Mouse (Mus musculus) inflammation-experienced regulatory T-cells, adult 16 weeks (primary cell): Measurements from ENCODE around the gene U2af1l4. TPM values are rescaled to one million over a fixed set of nuclear protein-coding genes. Genes with fewer than 3 reads are reported as not detected.

Source experiments
- polyA plus RNA-seq: library from polyadenylated mRNA; unstranded; fragments of 100-300 nt; shearing (Covaris generic); gene quantifications from one replicate; pipeline ENCODE4 v1.2.1, GENCODE M21; 2017

The U2af1l4 gene
- 47.4 TPM for polyA plus RNA-seq

GRCm38 (mm10) chr7:30563117-30563905, at the start of gene U2af1l4, which contains the start of the genes Gm49396 and Psenen:
Gene U2af1l4 (plus strand): TSS chr7:30563301.
Gene Gm49396 (plus strand): TSS chr7:30563344.
Gene Psenen (minus strand): TSS chr7:30563627.

GRCm38 (mm10) chr7:30534633-30535577, 28.2 kb upstream of the U2af1l4 start, which contains the start of gene Arhgap33:
Gene Arhgap33 (minus strand): TSS chr7:30535060.

GRCm38 (mm10) chr7:30552102-30553020, 10.7 kb upstream of the U2af1l4 start, which contains the start of the genes Hspb6 and Proser3:
Gene Hspb6 (plus strand): TSS chr7:30552178.
Gene Proser3 (minus strand): TSS chr7:30552299.

GRCm38 (mm10) chr7:30559443-30559954, 3.6 kb upstream of the U2af1l4 start, which contains the start of gene Lin37:
Gene Lin37 (minus strand): TSS chr7:30559838.

GRCm38 (mm10) chr7:30564970-30565571, 2.0 kb downstream of the U2af1l4 start, which contains the start of gene Igflr1:
Gene Igflr1 (plus strand): TSS chr7:30565427.

GRCm38 (mm10) chr7:30588676-30589434, 25.8 kb downstream of the U2af1l4 start, which contains the start of gene Kmt2b:
Gene Kmt2b (minus strand): TSS chr7:30588726.

GRCm38 (mm10) chr7:30598786-30599185, 35.7 kb downstream of the U2af1l4 start, which contains the start of gene Zbtb32:
Gene Zbtb32 (minus strand): TSS chr7:30598909.

GRCm38 (mm10) chr7:30612654-30613402, 49.7 kb downstream of the U2af1l4 start, which contains the start of gene Upk1a:
Gene Upk1a (minus strand): TSS chr7:30612847.

Other genes starting within 250 kb of the U2af1l4 start
- gene Syne4, start 248.5 kb upstream of the U2af1l4 start, polyA plus RNA-seq: 18.4 TPM
- gene E130208F15Rik, start 241.6 kb upstream of the U2af1l4 start, polyA plus RNA-seq: not detected
- 11.3 TPM for gene Sdhaf1, start 239.4 kb upstream of the U2af1l4 start, polyA plus RNA-seq
- gene Lrfn3, start 200.5 kb upstream of the U2af1l4 start, polyA plus RNA-seq: not detected
- 14.5 TPM for gene Tyrobp, start 149.5 kb upstream of the U2af1l4 start, polyA plus RNA-seq
- 407 TPM for gene Hcst, start 143.4 kb upstream of the U2af1l4 start, polyA plus RNA-seq
- 110 TPM for gene Nfkbid, start 141.6 kb upstream of the U2af1l4 start, polyA plus RNA-seq
- gene Aplp1, start 117.8 kb upstream of the U2af1l4 start, polyA plus RNA-seq: 7.7 TPM
- gene Kirrel2, start 105.6 kb upstream of the U2af1l4 start, polyA plus RNA-seq: not detected
- gene Nphs1, start 105.0 kb upstream of the U2af1l4 start, polyA plus RNA-seq: not detected
- not detected for gene Prodh2, start 69.7 kb upstream of the U2af1l4 start, polyA plus RNA-seq
- 1.5 TPM for gene Arhgap33, start 28.2 kb upstream of the U2af1l4 start, polyA plus RNA-seq
- gene Hspb6, start 11.1 kb upstream of the U2af1l4 start, polyA plus RNA-seq: 3.7 TPM
- gene Proser3, start 11.0 kb upstream of the U2af1l4 start, polyA plus RNA-seq: 10.8 TPM
- gene Lin37, start 3.5 kb upstream of the U2af1l4 start, polyA plus RNA-seq: 102 TPM
- 122 TPM for gene Gm49396, start within 50 bp of the U2af1l4 start, polyA plus RNA-seq
- gene Psenen, start 326 bp downstream of the U2af1l4 start, polyA plus RNA-seq: 244 TPM
- gene Igflr1, start 2.1 kb downstream of the U2af1l4 start, polyA plus RNA-seq: 235 TPM
- 10.1 TPM for gene Kmt2b, start 25.4 kb downstream of the U2af1l4 start, polyA plus RNA-seq
- gene Zbtb32, start 35.6 kb downstream of the U2af1l4 start, polyA plus RNA-seq: 19.2 TPM
- 0.82 TPM for gene Upk1a, start 49.5 kb downstream of the U2af1l4 start, polyA plus RNA-seq
- 664 TPM for gene Cox6b1, start 62.9 kb downstream of the U2af1l4 start, polyA plus RNA-seq
- not detected for gene Etv2, start 72.6 kb downstream of the U2af1l4 start, polyA plus RNA-seq
- gene Rbm42, start 87.0 kb downstream of the U2af1l4 start, polyA plus RNA-seq: 224 TPM
- 41.2 TPM for gene Haus5, start 101.7 kb downstream of the U2af1l4 start, polyA plus RNA-seq
- not detected for gene Pmis2, start 108.3 kb downstream of the U2af1l4 start, polyA plus RNA-seq
- not detected for gene 2200002J24Rik, start 135.6 kb downstream of the U2af1l4 start, polyA plus RNA-seq
- not detected for gene Atp4a, start 148.9 kb downstream of the U2af1l4 start, polyA plus RNA-seq
- 117 TPM for gene Tmem147, start 166.2 kb downstream of the U2af1l4 start, polyA plus RNA-seq
- 0.37 TPM for gene Gapdhs, start 180.4 kb downstream of the U2af1l4 start, polyA plus RNA-seq
- 1.3 TPM for gene Sbsn, start 188.2 kb downstream of the U2af1l4 start, polyA plus RNA-seq
- not detected for gene Dmkn, start 200.5 kb downstream of the U2af1l4 start, polyA plus RNA-seq
- gene Krtdap, start 224.6 kb downstream of the U2af1l4 start, polyA plus RNA-seq: not detected